Mouse (Mus musculus) thymus, postnatal 0 days (tissue): ENCODE measurements at regions not wholly inside any gene's neighbourhood (a gene's known extent, or its start where the extent isn't known, plus 50 kb on each side); places are given as distances from the start of the nearest gene placed in this dataset.

Experiments used
- DNase-seq: peaks from one replicate; pipeline ENCODE4 v3.0.0-alpha.2; 2015; ENCODE audit warnings: low spot score

- no peak for DNase-seq
These were observed 211.2 kb upstream of the Cited2 start for GRCm38 (mm10) chr10:17511779-17512335.

DNA sequence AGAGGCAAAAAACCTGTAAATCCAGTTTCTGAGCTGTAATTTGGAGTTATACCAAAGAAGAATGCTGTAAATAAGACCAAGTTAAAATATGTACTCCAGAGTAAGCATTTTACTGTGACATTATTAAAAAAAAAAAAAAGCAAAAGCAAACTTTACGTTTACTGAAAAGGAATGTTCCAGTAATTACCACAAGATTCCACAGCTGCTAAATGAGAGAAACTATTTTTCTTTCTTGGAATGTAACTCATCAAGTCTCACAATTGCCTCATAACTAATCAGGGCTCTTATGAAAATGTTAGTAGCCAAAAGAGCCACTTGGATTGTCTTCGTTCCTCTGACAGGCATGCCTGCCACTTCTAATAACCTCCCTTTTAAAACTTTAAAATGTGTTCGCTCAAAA, 210.5 kb upstream of the Cited2 start:
- no peak for DNase-seq

GRCm38 (mm10) chr10:17513756-17514155, 209.3 kb upstream of the Cited2 start:
- no peak for DNase-seq

GRCm38 (mm10) chr10:17516068-17516467, 206.9 kb upstream of the Cited2 start:
- no peak for DNase-seq

GRCm38 (mm10) chr10:17518423-17519175, 204.4 kb upstream of the Cited2 start:
- DNase-seq, result no peak

GRCm38 (mm10) chr10:17522026-17522541, 200.9 kb upstream of the Cited2 start:
- DNase-seq, result no peak

- no peak for DNase-seq
These were observed 199.3 kb upstream of the Cited2 start for GRCm38 (mm10) chr10:17523558-17524328.

DNA sequence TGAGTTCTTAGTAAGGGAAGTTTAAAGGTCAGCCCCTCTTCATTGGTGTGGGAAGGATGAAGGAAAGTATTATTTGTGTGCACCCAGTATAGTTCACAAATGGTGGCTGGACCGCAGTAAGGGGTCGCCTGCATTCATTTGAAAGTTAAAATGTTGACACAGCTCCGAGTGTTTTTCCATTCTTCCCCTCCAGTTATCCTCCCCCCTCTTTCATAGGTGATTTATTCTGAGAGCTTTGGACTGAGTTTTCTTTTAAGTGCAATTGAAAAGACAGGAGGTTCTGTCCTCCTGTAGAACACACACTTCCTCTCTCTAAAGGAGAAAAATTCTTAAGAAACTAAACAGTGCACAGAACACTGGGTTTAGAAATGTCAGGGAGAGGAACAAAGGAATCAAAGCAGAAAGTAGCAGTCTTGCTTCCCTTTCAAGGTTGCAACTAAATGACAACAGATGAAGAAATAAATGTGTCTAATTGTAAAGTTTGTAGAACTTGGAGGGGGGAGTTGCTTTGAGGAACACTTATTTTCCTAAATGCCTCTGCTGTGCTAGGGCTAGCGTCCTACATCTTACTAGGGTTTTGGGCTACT, 195.8 kb upstream of the Cited2 start:
- no peak for DNase-seq

DNA sequence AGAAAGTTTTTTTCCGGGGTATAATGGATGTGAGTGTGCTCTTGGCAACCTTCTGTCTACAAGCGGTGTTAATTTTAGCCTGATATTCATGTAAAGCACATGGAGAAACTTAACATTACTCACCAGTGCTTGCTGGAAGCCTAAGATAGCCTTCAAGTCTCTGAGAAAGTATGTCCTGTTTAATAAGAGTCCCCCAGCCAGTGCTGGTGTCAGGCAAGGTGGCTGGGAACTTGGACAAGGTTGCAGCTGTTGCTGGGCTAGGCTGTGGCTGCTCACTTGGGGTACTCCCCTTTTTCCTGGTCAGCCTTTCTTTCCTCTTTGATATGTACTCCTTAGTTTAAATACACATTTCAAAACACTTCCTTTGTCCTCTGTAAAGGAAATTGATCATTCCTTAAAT, 194.9 kb upstream of the Cited2 start:
- DNase-seq, result no peak

- no peak for DNase-seq
These were observed 194.2 kb upstream of the Cited2 start for GRCm38 (mm10) chr10:17528846-17529245.

DNA sequence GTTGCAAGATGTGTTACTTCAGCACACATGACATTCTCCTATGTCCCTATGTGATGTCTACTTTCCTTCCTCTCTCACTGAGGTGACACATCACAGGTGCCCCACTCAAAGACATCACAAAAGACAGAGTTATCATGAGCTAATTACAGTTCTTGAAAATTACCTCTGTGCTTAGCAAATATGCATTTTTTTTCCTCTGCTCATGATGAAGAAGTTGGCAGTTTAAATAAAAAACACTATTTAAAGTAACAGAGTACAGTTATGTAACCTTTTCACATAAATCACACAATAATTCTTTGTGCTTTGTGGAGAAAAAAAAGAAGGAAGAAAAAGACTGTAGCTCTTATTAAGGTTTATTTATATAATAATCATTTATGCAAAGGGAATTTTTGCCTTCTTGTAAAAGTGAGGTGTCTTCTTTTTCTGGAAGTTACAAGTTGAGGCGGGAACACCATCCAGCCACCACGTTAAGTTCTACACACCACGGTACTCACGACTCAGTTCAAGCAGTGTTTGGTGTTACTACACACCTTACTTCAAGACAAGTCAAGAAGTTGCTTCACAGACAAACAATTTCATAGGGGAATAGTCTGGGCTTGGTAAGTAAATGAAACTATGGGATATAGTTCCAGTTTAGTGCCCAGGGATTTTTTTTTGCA, 193.0 kb upstream of the Cited2 start:
- no peak for DNase-seq

- DNase-seq, result no peak
These were observed 192.0 kb upstream of the Cited2 start for GRCm38 (mm10) chr10:17531021-17531420.

GRCm38 (mm10) chr10:17538944-17539533, 184.0 kb upstream of the Cited2 start:
- no peak for DNase-seq

- DNase-seq, result no peak
These were observed 182.3 kb upstream of the Cited2 start for GRCm38 (mm10) chr10:17540404-17541375.

- DNase-seq, result no peak
These were observed 180.7 kb upstream of the Cited2 start for GRCm38 (mm10) chr10:17542104-17542846.

DNA sequence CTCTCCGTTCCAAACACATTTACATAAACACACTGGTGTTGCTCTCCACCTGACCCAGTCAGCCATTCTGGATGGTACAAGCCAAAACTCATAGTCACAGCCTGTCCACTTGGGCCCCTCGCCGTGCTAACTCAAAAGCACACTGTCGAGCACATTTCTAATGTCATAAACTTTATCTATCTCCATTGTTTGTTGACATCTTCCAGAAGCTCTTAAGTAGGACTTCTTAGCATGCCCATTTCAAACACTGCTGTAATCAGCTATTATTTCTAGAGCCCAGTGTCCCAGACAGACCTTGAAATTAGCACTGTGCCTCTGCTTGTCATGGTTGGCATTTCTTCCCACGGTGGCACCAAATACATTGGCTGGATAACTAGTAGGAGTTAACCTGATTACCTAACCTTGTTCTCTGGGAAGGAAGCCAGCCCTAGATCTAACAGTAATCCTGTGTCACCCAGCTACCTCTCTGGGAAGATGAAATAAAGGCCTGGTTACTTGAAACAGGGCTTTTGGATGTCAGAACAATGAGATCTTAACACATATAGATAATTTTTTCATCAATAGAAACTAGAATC, 180.1 kb upstream of the Cited2 start:
- no peak for DNase-seq

DNA sequence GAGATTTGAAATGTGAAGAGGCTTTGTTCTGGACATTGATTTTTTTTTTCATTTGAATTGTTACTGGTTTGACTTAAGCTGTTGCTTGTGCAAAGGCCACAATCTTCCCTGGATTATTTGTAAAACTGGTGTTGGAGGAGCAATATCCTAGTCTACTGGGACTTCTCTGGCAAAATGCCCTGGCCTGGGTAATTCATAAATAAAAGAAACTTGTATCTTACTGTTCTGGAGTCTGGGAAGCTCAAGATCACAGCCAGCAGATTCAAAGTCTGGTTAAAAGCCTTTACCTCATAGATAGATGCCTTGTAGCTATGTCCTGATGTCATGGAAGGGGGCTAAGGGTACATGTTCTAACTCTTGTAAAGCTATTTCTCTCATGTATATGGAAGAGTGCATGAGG, 177.7 kb upstream of the Cited2 start:
- no peak for DNase-seq

- no peak for DNase-seq
These were observed 175.0 kb upstream of the Cited2 start for GRCm38 (mm10) chr10:17547986-17548385.
